In the genomic region with DNA sequence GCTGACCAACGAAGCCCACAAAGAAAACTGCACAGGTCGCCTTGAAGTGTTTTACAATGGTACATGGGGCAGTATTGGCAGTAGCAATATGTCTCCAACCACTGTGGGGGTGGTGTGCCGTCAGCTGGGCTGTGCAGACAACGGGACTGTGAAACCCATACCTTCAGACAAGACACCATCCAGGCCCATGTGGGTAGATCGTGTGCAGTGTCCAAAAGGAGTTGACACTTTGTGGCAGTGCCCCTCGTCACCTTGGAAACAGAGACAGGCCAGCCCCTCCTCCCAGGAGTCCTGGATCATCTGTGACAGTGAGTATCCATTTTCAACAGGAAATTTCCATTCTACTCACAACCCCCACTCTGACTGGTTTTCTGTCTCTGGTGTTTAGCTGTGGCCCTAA, we compare ENCODE assay signal across 15 mouse cellular contexts. TPM values are rescaled to one million over a fixed set of nuclear protein-coding genes. Genes with fewer than 3 reads are reported as not detected.
DNase-seq lines count a peak whose midpoint lies in the region; ATAC-seq and TF ChIP-seq lines count a peak whose summit lies in the region.
"Had no signal": no experiment of that assay in that cellular context is flagged by ENCODE, and none has a peak within 500 bp of the region (broad histone marks: within the 10 kb centered on the region; RNA-seq: fewer than 3 reads in every experiment).

No protein-coding gene starts in this region.

- TF ChIP-seq POLR2A in thymus, adult 2 months (IDR thresholded peaks at IDR 0.05; ENCODE audit: control insufficient read depth, extremely low read depth, insufficient read depth, low read length, poor library complexity) = no peak

- 55% methylated on average over 6 of the region's 6 CpGs for WGBS in hindbrain, embryonic 11.5 days
- 52% methylated on average over 6 of the region's 6 CpGs for WGBS in hindbrain, embryonic 12.5 days
- 25% methylated on average over 6 of the region's 6 CpGs for WGBS in thymus, adult 2 months

- no peak overlapping the region for H3K9ac ChIP-seq in hindbrain, embryonic 11.5 days (ENCODE audit: low read depth, low read length)
- no peak overlapping the region for H3K9ac ChIP-seq in hindbrain, embryonic 12.5 days
- H3K9ac ChIP-seq: liver, postnatal 0 days had no signal

- no peaks in the 10 kb centered on the region for H3K27me3 ChIP-seq in hindbrain, embryonic 11.5 days (ENCODE audit: control insufficient read depth, insufficient read depth, low read length)
- no peaks in the 10 kb centered on the region for H3K27me3 ChIP-seq in hindbrain, embryonic 12.5 days
- no peaks in the 10 kb centered on the region for H3K27me3 ChIP-seq in thymus, adult 2 months (ENCODE audit: control insufficient read depth, insufficient read depth, low read length)
- peaks cover 7% of the 10 kb centered on the region for H3K27me3 ChIP-seq in megakaryocyte, embryonic 14.5 days (replicated peaks)

- peak; percentile 40 for ATAC-seq in hindbrain, embryonic 11.5 days (ENCODE audit: low FRiP score)
- ATAC-seq in hindbrain, embryonic 12.5 days (ENCODE audit: low FRiP score) = no peak
- ATAC-seq: forebrain, embryonic 16.5 days; intestine, embryonic 16.5 days; liver, postnatal 0 days had no signal

- no peaks in the 10 kb centered on the region for H3K9me3 ChIP-seq in hindbrain, embryonic 11.5 days (ENCODE audit: control insufficient read depth, low read length)
- no peaks in the 10 kb centered on the region for H3K9me3 ChIP-seq in hindbrain, embryonic 12.5 days (replicated peaks)
- H3K9me3 ChIP-seq in megakaryocyte, embryonic 14.5 days = no peaks in the 10 kb centered on the region
- H3K9me3 ChIP-seq: limb, embryonic 10.5 days had no signal

- H3K27ac ChIP-seq in hindbrain, embryonic 11.5 days (ENCODE audit: low read depth, low read length) = no peak overlapping the region
- no peak overlapping the region for H3K27ac ChIP-seq in hindbrain, embryonic 12.5 days
- no peak overlapping the region for H3K27ac ChIP-seq in thymus, adult 2 months (ENCODE audit: control insufficient read depth, insufficient read depth, low read length)
- H3K27ac ChIP-seq: limb, embryonic 10.5 days had no signal

- no peak for TF ChIP-seq CTCF in thymus, adult 2 months (IDR thresholded peaks at IDR 0.05; ENCODE audit: borderline replicate concordance, control insufficient read depth, extremely low read depth, insufficient read depth, low read length, poor library complexity)

- no peak overlapping the region for H3K4me2 ChIP-seq in hindbrain, embryonic 11.5 days (replicated peaks; ENCODE audit: low read depth, low read length)
- no peak overlapping the region for H3K4me2 ChIP-seq in hindbrain, embryonic 12.5 days (replicated peaks)

- H3K36me3 ChIP-seq in hindbrain, embryonic 11.5 days (ENCODE audit: control insufficient read depth, insufficient read depth, low read length) = no peaks in the 10 kb centered on the region
- no peaks in the 10 kb centered on the region for H3K36me3 ChIP-seq in hindbrain, embryonic 12.5 days
- no peaks in the 10 kb centered on the region for H3K36me3 ChIP-seq in thymus, adult 2 months (ENCODE audit: control insufficient read depth, insufficient read depth, low read length)
- no peaks in the 10 kb centered on the region for H3K36me3 ChIP-seq in megakaryocyte, embryonic 14.5 days (replicated peaks; ENCODE audit: low read length)
- H3K36me3 ChIP-seq: limb, embryonic 10.5 days had no signal

- no peak overlapping the region for H3K4me3 ChIP-seq in hindbrain, embryonic 11.5 days (ENCODE audit: low read depth, low read length)
- no peak overlapping the region for H3K4me3 ChIP-seq in hindbrain, embryonic 12.5 days
- H3K4me3 ChIP-seq in thymus, adult 2 months (ENCODE audit: control insufficient read depth, insufficient read depth, low read length) = no peak overlapping the region
- peak overlapping the region; percentile 28 for H3K4me3 ChIP-seq in megakaryocyte, embryonic 14.5 days (replicated peaks)
- H3K4me3 ChIP-seq: limb, embryonic 10.5 days had no signal

- H3K4me1 ChIP-seq in hindbrain, embryonic 11.5 days (replicated peaks; ENCODE audit: control insufficient read depth, insufficient read depth, low read length) = no peaks in the 10 kb centered on the region
- H3K4me1 ChIP-seq in hindbrain, embryonic 12.5 days = 0 out of 2 replicates have a peak, but pooled peaks cover 2% of the 10 kb centered on the region
- no peaks in the 10 kb centered on the region; the same call in 1 of the 2 replicates for H3K4me1 ChIP-seq in thymus, adult 2 months (replicated peaks; ENCODE audit: control insufficient read depth, insufficient read depth, low read length)
- no peaks in the 10 kb centered on the region for H3K4me1 ChIP-seq in megakaryocyte, embryonic 14.5 days
- H3K4me1 ChIP-seq: limb, embryonic 10.5 days had no signal

- DNase-seq in hindbrain, embryonic 11.5 days (ENCODE audit: low spot score) = no peak
- peak; percentile 3 for DNase-seq in thymus, adult 2 months
- no peak for DNase-seq in thymus, postnatal 10 days (ENCODE audit: low spot score in 2 of 2)
- no peak for DNase-seq in ovary, postnatal 36 days (ENCODE audit: low spot score)
- no peak for DNase-seq in spleen, postnatal 10 days (ENCODE audit: low spot score in 2 of 2)
- DNase-seq: adrenal gland, adult 2 months; heart, postnatal 10 days; liver, postnatal 0 days; right cerebral cortex, postnatal 4 days; thymus, adult 18-20 months had no signal

RNA-seq across cellular contexts. Expression of gene Cd163, which starts 15.9 kb away (rescaled TPM):
- polyA plus RNA-seq in hindbrain, embryonic 11.5 days (2014; fragmentation: Nextera tagmentation; extraction: Ambion mirVana) = 0.06 TPM in 1 of 2 replicates, not detected in the other
- 0.04 and 0.07 TPM in 2 replicates for polyA plus RNA-seq in hindbrain, embryonic 12.5 days (2016; fragmentation: Nextera tagmentation; extraction: Ambion mirVana)
- 0.94 and 1.4 TPM in 2 replicates for polyA plus RNA-seq in thymus, adult 2 months (2012; rRNA removed)
- not detected in 2 replicates for polyA plus RNA-seq in megakaryocyte, embryonic 14.5 days (2012; ENCODE audit: insufficient read depth, low replicate concordance)
- polyA plus RNA-seq: limb, embryonic 10.5 days had no signal
